In the genomic region with DNA sequence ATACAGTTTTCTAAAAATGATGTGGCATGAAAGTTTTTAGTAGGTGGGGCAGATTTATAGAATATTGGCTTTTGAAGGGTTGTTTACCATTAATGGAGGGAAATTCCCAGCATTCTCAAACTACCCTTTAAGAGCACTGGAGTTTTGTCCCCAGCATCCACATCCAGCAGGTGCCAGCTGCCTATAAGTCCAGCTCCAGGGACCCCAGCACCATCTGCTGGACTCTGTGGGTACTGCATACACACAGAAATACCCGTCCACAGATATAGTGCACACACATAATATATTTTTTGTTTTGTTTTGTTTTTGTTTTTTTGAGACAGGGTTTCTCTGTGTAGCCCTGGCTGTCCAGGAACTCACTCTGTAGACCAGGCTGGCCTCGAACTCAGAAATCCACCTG, we compare ENCODE assay signal across 1 mouse cellular context.
A peak's percentile ranks its signal among the peaks of the same experiment; 100 is the strongest.
TF ChIP-seq lines count a peak whose summit lies in the region.

No protein-coding gene starts in this region.

TF ChIP-seq in CH12.LX, 34 proteins besides CTCF, POLR2A, EP300 and RAD21:
- TF ChIP-seq SMC3 (IDR thresholded peaks at IDR 0.05; ENCODE audit: low read depth, low read length) (peak; percentile 54), HCFC1 (IDR thresholded peaks at IDR 0.05; ENCODE audit: low read depth, low read length) (no peak), ZKSCAN1 (IDR thresholded peaks at IDR 0.05; ENCODE audit: borderline replicate concordance, low read depth, low read length) (no peak), NELFE (IDR thresholded peaks at IDR 0.05; ENCODE audit: low read depth, low read length) (no peak), BHLHE40 (IDR thresholded peaks at IDR 0.05; ENCODE audit: low read depth, low read length) (no peak)
